Mouse (Mus musculus) ES-Bruce4 (cell line): ENCODE data around the gene Nacc2. TPM values are rescaled to one million over a fixed set of nuclear protein-coding genes. Genes with fewer than 3 reads are reported as not detected.
A peak's percentile ranks its signal among the peaks of the same experiment; 100 is the strongest.

Source experiments
- H3K27ac ChIP-seq: 2 replicates; pipeline ENCODE4 v1.5.1; 2012; ENCODE audit warnings: low read length, inconsistent platforms; ENCODE audit not compliant: insufficient read depth
- H3K27me3 ChIP-seq: 2 replicates; pipeline ENCODE4 v1.6.1; 2012; ENCODE audit warnings: mild to moderate bottlenecking, low read length, inconsistent platforms; ENCODE audit not compliant: control insufficient read depth, poor library complexity, insufficient read depth, severe bottlenecking
- H3K36me3 ChIP-seq: 2 replicates; pipeline ENCODE4 v1.6.1; 2012; ENCODE audit warnings: inconsistent platforms, mild to moderate bottlenecking, low read length, moderate library complexity; ENCODE audit not compliant: control insufficient read depth, poor library complexity, insufficient read depth, severe bottlenecking
- H3K4me1 ChIP-seq: one replicate; pipeline ENCODE4 v1.8.1; 2011; ENCODE audit warnings: low read length; ENCODE audit not compliant: control insufficient read depth, insufficient read depth
- H3K4me3 ChIP-seq: 2 replicates; pipeline ENCODE4 v1.5.1; 2011; ENCODE audit warnings: low read depth, mild to moderate bottlenecking, low read length
- H3K9ac ChIP-seq: 2 replicates; pipeline ENCODE4 v1.6.1; 2012; ENCODE audit warnings: low read depth, mild to moderate bottlenecking, inconsistent platforms; ENCODE audit not compliant: poor library complexity, severe bottlenecking
- H3K9me3 ChIP-seq: replicated peaks from 2 replicates; pipeline ENCODE4 v1.6.1; 2012; ENCODE audit warnings: mild to moderate bottlenecking, low read length, inconsistent platforms; ENCODE audit not compliant: control insufficient read depth, poor library complexity, insufficient read depth, severe bottlenecking
- CTCF ChIP-seq: IDR thresholded peaks from one replicate; pipeline ENCODE4 v1.8.1; 2011; ENCODE audit warnings: low read depth, low read length
- EP300 ChIP-seq: IDR thresholded peaks from 2 replicates; pipeline ENCODE4 v1.6.1; 2011; ENCODE audit warnings: low read depth, low read length; ENCODE audit not compliant: insufficient read depth
- POLR2A ChIP-seq: IDR thresholded peaks from one replicate; pipeline ENCODE4 v1.8.1; 2011; ENCODE audit warnings: low read length; ENCODE audit not compliant: insufficient read depth
- polyA plus RNA-seq: library from polyadenylated mRNA; stranded (reverse); fragments of >200 nt; gene quantifications from 2 replicates; pipeline ENCODE4 v1.2.4, GENCODE M21; 2011; ENCODE audit warnings: low read depth; ENCODE audit not compliant: missing spikeins, insufficient read depth, insufficient read length

The Nacc2 gene
- polyA plus RNA-seq, 1 experiment, result 4.0 TPM

- Histone ChIP-seq H3K36me3 (no peaks in the 10 kb centered on the region), H3K9me3 (no peaks in the 10 kb centered on the region), H3K4me1 (no peaks in the 10 kb centered on the region), H3K27ac (peak overlapping the region; percentile 8; the same call in 1 of the 2 replicates), H3K9ac (peak overlapping the region; percentile 67), H3K27me3 (no peaks in the 10 kb centered on the region), H3K4me3 (peak overlapping the region; percentile 67)
- no peak for TF ChIP-seq EP300
- no peak for TF ChIP-seq POLR2A
- TF ChIP-seq CTCF, result no peak
Measured at GRCm38 (mm10) chr2:26140903-26141302, 17.9 kb upstream of the Nacc2 start.

DNA sequence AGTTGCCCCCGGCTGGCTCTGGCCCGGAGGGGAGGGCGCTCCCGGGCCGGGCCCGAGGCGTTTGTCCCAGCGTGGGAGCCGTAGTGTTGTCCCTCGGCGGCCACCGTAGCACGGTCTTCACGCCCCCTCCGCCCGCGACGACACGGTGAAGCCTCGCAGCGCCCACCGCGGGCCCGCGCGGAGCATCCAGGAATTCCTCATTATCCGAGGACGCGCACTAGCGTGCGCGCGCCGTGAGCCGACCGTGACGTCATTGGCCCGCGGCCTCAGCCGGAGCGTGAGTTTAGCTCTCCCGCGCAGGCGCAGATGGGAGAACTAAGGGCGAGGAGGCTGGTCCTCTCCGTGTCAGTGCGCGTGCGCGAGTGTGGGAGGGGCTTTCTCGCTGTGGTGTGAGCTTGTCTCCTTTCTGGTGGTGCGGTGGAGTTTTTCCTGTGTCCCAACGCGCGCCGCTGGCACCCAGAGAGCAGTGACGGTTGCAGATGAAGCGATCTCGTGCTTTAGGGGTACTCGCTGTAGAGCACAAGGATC, 17.3 kb upstream of the Nacc2 start:
- Histone ChIP-seq H3K36me3 (no peaks in the 10 kb centered on the region), H3K27ac (peak overlapping the region; percentile 8; the same call in 1 of the 2 replicates), H3K9ac (peak overlapping the region; percentile 67), H3K4me1 (no peaks in the 10 kb centered on the region), H3K9me3 (no peaks in the 10 kb centered on the region), H3K4me3 (peak overlapping the region; percentile 67), H3K27me3 (no peaks in the 10 kb centered on the region)
- no peak for TF ChIP-seq CTCF
- TF ChIP-seq POLR2A, result peak; percentile 82

DNA sequence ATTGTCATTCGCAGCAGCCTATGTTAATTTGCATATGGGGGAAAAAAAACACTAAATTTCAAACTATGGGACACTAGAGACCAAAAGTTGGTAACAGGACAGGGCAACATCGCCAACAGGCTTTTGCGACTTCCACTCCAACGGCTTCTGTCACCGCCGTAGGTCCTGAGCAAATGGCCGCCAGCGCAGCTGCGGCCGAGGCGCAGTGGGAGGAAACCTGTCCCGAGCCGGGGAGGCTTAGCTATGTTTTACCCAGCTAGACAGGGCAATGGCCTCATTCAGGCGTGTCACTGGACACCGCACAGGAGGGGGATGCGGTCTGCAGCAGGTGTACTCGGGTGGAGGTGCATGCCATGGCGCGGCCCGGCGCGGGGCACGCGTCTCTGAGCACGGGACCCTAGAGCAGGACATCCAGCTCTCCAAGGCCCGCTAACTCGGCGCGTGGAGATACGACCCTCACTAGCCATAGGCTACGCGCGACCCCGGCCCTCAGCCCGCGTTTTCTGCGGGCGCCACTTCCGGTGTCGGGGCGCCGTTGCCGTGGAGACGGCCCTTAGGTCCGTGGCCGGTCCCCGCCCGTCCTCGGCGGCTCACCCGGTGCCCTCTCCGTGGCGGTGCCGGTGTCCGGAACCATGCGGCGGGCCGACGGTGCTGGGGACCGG, 16.7 kb upstream of the Nacc2 start:
- H3K36me3 ChIP-seq, result no peaks in the 10 kb centered on the region
- no peaks in the 10 kb centered on the region for H3K27me3 ChIP-seq
- no peak overlapping the region; the same call in 1 of the 2 replicates for H3K27ac ChIP-seq
- peak overlapping the region; percentile 67 for H3K4me3 ChIP-seq
- no peak for TF ChIP-seq EP300
- TF ChIP-seq CTCF, result no peak
- no peak for TF ChIP-seq POLR2A
- no peaks in the 10 kb centered on the region for H3K4me1 ChIP-seq
- no peaks in the 10 kb centered on the region for H3K9me3 ChIP-seq
- peak overlapping the region; percentile 67 for H3K9ac ChIP-seq

- H3K36me3 ChIP-seq, result no peaks in the 10 kb centered on the region
- H3K27me3 ChIP-seq, result no peaks in the 10 kb centered on the region
- H3K4me3 ChIP-seq, result peak overlapping the region; percentile 67
- H3K9ac ChIP-seq, result peak overlapping the region; percentile 67
- TF ChIP-seq POLR2A (no peak), EP300 (no peak), CTCF (no peak)
- no peak overlapping the region for H3K27ac ChIP-seq
- no peaks in the 10 kb centered on the region for H3K9me3 ChIP-seq
- no peaks in the 10 kb centered on the region for H3K4me1 ChIP-seq
Measured at GRCm38 (mm10) chr2:26139034-26139544, 16.1 kb upstream of the Nacc2 start.

- no peaks in the 10 kb centered on the region for H3K9me3 ChIP-seq
- H3K4me1 ChIP-seq, result peaks cover 2% of the 10 kb centered on the region
- peak overlapping the region; percentile 67; the same call in 1 of the 2 replicates for H3K9ac ChIP-seq
- H3K27me3 ChIP-seq, result no peaks in the 10 kb centered on the region
- no peaks in the 10 kb centered on the region for H3K36me3 ChIP-seq
- peak overlapping the region; percentile 11 for H3K4me3 ChIP-seq
- no peak for TF ChIP-seq CTCF
- TF ChIP-seq EP300, result no peak
- no peak for TF ChIP-seq POLR2A
- no peak overlapping the region for H3K27ac ChIP-seq
Measured at GRCm38 (mm10) chr2:26138252-26139033, 15.4 kb upstream of the Nacc2 start.

DNA sequence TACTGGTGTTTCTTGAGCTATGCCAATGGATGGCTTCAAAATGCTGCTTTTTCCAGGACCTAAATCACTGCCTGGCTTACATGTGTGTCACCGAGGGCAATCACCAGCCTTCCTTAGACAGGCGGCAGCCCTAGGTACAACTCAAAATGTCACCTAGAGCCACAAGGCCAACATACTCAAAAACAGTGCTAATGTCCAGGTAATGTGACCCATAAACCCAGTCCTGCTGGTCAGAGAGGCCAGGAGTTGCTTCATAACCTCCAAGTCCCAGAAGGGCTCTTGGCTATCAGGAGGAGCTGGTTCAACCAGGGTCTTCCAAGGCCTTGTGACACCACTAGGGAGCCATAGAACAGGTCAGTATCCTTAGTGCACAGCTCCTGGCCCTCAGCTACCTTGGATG, 11.6 kb upstream of the Nacc2 start:
- Histone ChIP-seq H3K9me3 (no peaks in the 10 kb centered on the region), H3K9ac (no peak overlapping the region), H3K27me3 (no peaks in the 10 kb centered on the region), H3K36me3 (no peaks in the 10 kb centered on the region), H3K4me3 (no peak overlapping the region), H3K4me1 (peaks cover 10% of the 10 kb centered on the region), H3K27ac (no peak overlapping the region)
- no peak for TF ChIP-seq EP300
- no peak for TF ChIP-seq POLR2A
- TF ChIP-seq CTCF, result no peak
